Mouse (Mus musculus) E14TG2a.4 (cell line): Measurements from ENCODE around the gene Egflam.

Experiments
- CTCF ChIP-seq: conservative IDR thresholded peaks from 2 replicates; pipeline ENCODE4 v1.5.1; 2014; ENCODE audit warnings: low read length
- NANOG ChIP-seq: IDR thresholded peaks from 2 replicates; pipeline ENCODE4 v1.6.1; 2014; ENCODE audit warnings: borderline replicate concordance, low read length, mixed read lengths

DNA sequence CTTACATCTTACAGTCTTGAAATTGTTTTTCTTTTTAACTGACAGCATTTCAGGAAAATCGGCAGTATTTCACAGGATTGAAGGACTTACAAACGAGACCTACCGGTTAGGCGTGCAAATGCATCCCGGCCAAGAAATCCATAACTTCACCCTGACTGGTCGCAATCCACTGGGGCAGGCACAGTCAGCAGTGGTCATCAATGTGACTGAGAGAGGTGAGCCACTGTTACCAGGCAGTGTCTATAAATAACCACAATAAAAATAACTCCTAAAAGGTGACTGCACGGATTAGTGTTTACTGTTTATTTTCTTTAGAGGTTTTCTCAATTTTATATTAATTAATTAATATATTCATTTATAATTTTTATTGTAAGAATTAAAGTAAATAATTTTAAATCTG lies 224.8 kb downstream of the Egflam start:
- TF ChIP-seq CTCF (no peak), NANOG (no peak)
